Mouse (Mus musculus): Measurements from ENCODE around the gene Rnf8. TPM values are rescaled to one million over a fixed set of nuclear protein-coding genes. Genes with fewer than 3 reads are reported as not detected.
A peak's percentile ranks its signal among the peaks of the same experiment; 100 is the strongest.
"Not testable (repeated sequence)": the region's sequence is repeated elsewhere in the genome, so short reads cannot be mapped to it uniquely, and the experiment has no call there.

Rnf8 gene
- polyA plus RNA-seq, 2 experiments, result 55.5 to 75.4 TPM

DNA sequence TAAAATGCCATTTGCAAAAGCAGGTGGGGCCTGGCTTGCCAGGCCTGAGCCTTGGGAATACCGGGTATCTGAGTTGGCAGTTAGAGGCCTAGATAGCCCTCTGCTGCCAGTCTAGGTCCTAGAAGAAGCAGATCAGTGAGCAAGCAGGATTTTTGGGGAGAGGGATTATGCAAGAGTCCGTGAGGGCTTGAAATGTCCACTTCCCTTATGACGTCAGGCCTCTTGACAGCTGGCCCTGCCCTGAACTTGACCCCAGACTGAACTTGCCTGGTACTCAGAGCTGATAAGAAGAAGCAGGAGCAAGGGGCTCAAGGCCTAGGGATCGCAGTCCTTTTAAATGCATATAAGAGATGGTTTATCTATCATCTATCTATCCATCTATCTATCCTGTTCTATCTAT lies 13.2 kb upstream of the Rnf8 start:
- Histone ChIP-seq H3K36me3 (ENCODE audit: control insufficient read depth, insufficient read depth, low read length) (peaks cover 62% of the 10 kb centered on the region), H3K4me3 (replicated peaks; ENCODE audit: low read length) (no peak overlapping the region), H3K27ac (replicated peaks; ENCODE audit: low read depth, low read length) (no peak overlapping the region), H3K27me3 (ENCODE audit: control insufficient read depth, insufficient read depth, low read length) (no peaks in the 10 kb centered on the region), H3K9ac (ENCODE audit: low read depth, low read length, severe bottlenecking) (no peak overlapping the region), H3K4me2 (replicated peaks; ENCODE audit: low read depth, low read length, severe bottlenecking) (no peak overlapping the region), H3K9me3 (ENCODE audit: control insufficient read depth, low read length) (no peaks in the 10 kb centered on the region), H3K4me1 (ENCODE audit: control insufficient read depth, insufficient read depth, low read length) (no peaks in the 10 kb centered on the region)
- 84% methylated on average over 4 of the region's 4 CpGs for WGBS
- no peak for DNase-seq (ENCODE audit: low spot score)
- TF ChIP-seq POLR2A (IDR thresholded peaks at IDR 0.05; ENCODE audit: borderline replicate concordance, extremely low read depth, insufficient read depth, insufficient read length), result no peak
- no peak for ATAC-seq (ENCODE audit: low FRiP score, low read depth)

DNA sequence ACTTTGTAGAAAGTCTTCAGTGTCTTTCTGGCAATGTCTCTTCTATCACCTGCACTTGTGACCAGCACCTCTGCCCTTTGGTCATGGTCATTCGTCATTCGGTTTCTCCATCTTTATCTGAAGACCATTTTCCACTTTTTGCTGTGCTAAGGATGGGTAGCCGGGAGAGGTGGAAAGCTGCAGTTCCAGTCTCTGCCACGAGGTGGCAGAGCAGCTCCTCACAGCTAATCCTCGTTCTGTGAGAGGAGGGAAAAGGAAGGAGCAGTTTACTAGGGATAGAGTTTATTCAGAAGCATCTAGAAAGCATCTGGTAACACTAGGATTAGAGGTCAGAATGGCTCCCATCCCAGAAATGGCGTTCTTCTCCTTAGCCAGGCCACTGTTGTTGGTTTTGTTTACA lies 11.3 kb upstream of the Rnf8 start:
- Histone ChIP-seq H3K27ac (replicated peaks; ENCODE audit: low read depth, low read length) (no peak overlapping the region), H3K9ac (ENCODE audit: low read depth, low read length, severe bottlenecking) (no peak overlapping the region), H3K4me1 (ENCODE audit: control insufficient read depth, insufficient read depth, low read length) (no peaks in the 10 kb centered on the region), H3K9me3 (ENCODE audit: control insufficient read depth, low read length) (no peaks in the 10 kb centered on the region), H3K4me2 (replicated peaks; ENCODE audit: low read depth, low read length, severe bottlenecking) (no peak overlapping the region), H3K4me3 (replicated peaks; ENCODE audit: low read length) (no peak overlapping the region), H3K27me3 (ENCODE audit: control insufficient read depth, insufficient read depth, low read length) (no peaks in the 10 kb centered on the region), H3K36me3 (ENCODE audit: control insufficient read depth, insufficient read depth, low read length) (peaks cover 56% of the 10 kb centered on the region)
- TF ChIP-seq POLR2A (IDR thresholded peaks at IDR 0.05; ENCODE audit: borderline replicate concordance, extremely low read depth, insufficient read depth, insufficient read length), result no peak
- peak; percentile 85 for DNase-seq (ENCODE audit: low spot score)
- ATAC-seq (ENCODE audit: low FRiP score, low read depth), result peak; percentile 65; the same call in 1 of the 2 replicates
- 30% methylated on average over 6 of the region's 6 CpGs for WGBS

DNA sequence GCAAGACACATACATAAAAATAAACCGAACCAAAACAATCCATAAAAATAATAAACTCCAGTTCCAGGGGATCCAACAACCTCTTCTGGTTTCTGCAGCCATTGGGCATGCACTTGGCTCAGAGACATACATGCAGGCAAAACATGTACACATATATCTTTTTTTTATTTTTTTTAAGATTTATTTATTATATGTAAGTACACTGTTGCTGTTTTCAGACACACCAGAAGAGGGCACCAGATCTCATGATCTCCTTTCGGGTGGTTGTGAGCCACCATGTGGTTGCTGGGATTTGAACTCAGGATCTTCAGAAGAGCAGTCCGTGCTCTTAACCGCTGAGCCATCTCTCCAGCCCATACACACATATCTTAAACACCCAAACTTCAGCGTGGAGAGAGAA lies 1.1 kb upstream of the Rnf8 start:
- ATAC-seq (ENCODE audit: low FRiP score, low read depth), result not testable (repeated sequence)
- 87% methylated on average over 5 of the region's 5 CpGs for WGBS

DNA sequence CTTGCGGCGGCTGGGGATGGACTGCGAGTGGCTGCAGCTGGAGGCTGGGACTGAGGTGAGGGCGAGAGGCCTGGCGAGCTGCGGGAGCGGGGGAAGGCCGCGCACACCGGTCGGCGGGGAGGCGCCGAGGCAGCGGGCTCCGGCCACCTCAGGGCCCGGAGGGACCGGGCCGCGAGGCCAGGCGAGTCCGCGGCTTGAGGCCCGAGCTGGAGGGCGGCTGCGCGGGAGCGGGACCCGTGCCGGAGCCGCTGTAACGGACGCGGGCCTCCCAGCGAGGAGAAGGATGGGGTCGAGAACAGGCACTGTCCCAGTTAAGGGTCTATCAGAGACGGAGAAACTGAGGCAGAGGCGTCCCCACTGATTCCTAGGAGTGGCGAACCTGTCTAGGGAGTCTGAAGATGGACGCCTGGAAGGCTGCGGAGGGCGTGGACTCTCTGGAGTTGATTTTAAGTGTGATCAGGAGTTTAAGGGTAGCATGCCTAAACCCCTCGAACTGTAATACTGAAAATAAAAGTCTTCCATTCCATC lies 498 bp downstream of the Rnf8 start:
- WGBS, result 1% methylated on average over 29 of the region's 43 CpGs
- peaks cover 9% of the 10 kb centered on the region; the same call in 1 of the 2 replicates for H3K4me1 ChIP-seq (ENCODE audit: control insufficient read depth, insufficient read depth, low read length)
- peak overlapping the region; percentile 95 for H3K27ac ChIP-seq (replicated peaks; ENCODE audit: low read depth, low read length)
- no peaks in the 10 kb centered on the region for H3K27me3 ChIP-seq (ENCODE audit: control insufficient read depth, insufficient read depth, low read length)
- DNase-seq (ENCODE audit: low spot score), result no peak
- H3K4me2 ChIP-seq (replicated peaks; ENCODE audit: low read depth, low read length, severe bottlenecking), result peak overlapping the region; percentile 86
- H3K4me3 ChIP-seq (replicated peaks; ENCODE audit: low read length), result peak overlapping the region; percentile 91
- peaks cover 14% of the 10 kb centered on the region for H3K36me3 ChIP-seq (ENCODE audit: control insufficient read depth, insufficient read depth, low read length)
- no peak for TF ChIP-seq POLR2A (IDR thresholded peaks at IDR 0.05; ENCODE audit: borderline replicate concordance, extremely low read depth, insufficient read depth, insufficient read length)
- ATAC-seq (ENCODE audit: low FRiP score, low read depth), result peak; percentile 60; the same call in 1 of the 2 replicates
- peak overlapping the region; percentile 98 for H3K9ac ChIP-seq (ENCODE audit: low read depth, low read length, severe bottlenecking)
- no peaks in the 10 kb centered on the region for H3K9me3 ChIP-seq (ENCODE audit: control insufficient read depth, low read length)

More for the DNA sequence above, 1.1 kb upstream of the Rnf8 start:
- not testable (repeated sequence) for H3K4me3 ChIP-seq (replicated peaks; ENCODE audit: low read length); H3K36me3 ChIP-seq (ENCODE audit: control insufficient read depth, insufficient read depth, low read length); DNase-seq (ENCODE audit: low spot score); H3K4me1 ChIP-seq (ENCODE audit: control insufficient read depth, insufficient read depth, low read length); H3K9ac ChIP-seq (ENCODE audit: low read depth, low read length, severe bottlenecking); H3K4me2 ChIP-seq (replicated peaks; ENCODE audit: low read depth, low read length, severe bottlenecking); H3K27me3 ChIP-seq (ENCODE audit: control insufficient read depth, insufficient read depth, low read length); H3K27ac ChIP-seq (replicated peaks; ENCODE audit: low read depth, low read length); H3K9me3 ChIP-seq (ENCODE audit: control insufficient read depth, low read length)

DNA sequence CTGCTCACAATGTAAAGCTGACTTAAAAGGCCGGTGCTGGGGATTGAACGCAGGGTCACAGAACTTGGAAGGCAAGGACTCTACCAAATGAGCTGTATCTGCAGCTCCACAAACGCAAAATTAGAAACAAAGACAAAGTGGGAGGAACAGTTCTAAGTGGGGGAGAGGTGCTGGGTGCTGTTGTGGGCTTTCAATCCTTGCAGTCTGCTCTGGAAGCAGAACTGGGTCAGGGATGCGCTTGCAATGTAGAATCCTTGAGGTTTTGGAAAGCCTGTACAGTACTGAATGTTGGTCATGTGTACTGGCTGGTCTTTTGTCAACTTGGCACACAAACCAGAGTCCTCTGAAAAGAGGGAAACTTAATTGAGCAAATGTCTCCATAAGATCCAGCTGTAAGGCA lies 1.0 kb downstream of the Rnf8 start:
- peaks cover 9% of the 10 kb centered on the region; the same call in 1 of the 2 replicates for H3K4me1 ChIP-seq (ENCODE audit: control insufficient read depth, insufficient read depth, low read length)
- H3K4me2 ChIP-seq (replicated peaks; ENCODE audit: low read depth, low read length, severe bottlenecking), result peak overlapping the region; percentile 86
- ATAC-seq (ENCODE audit: low FRiP score, low read depth) (no peak), DNase-seq (ENCODE audit: low spot score) (no peak)
- H3K4me3 ChIP-seq (replicated peaks; ENCODE audit: low read length), result peak overlapping the region; percentile 91
- H3K9me3 ChIP-seq (ENCODE audit: control insufficient read depth, low read length), result no peaks in the 10 kb centered on the region
- H3K36me3 ChIP-seq (ENCODE audit: control insufficient read depth, insufficient read depth, low read length), result peaks cover 19% of the 10 kb centered on the region
- no peaks in the 10 kb centered on the region for H3K27me3 ChIP-seq (ENCODE audit: control insufficient read depth, insufficient read depth, low read length)
- 12% methylated on average over 4 of the region's 4 CpGs for WGBS
- peak overlapping the region; percentile 98 for H3K9ac ChIP-seq (ENCODE audit: low read depth, low read length, severe bottlenecking)
- no peak overlapping the region for H3K27ac ChIP-seq (replicated peaks; ENCODE audit: low read depth, low read length)
- TF ChIP-seq POLR2A (IDR thresholded peaks at IDR 0.05; ENCODE audit: borderline replicate concordance, extremely low read depth, insufficient read depth, insufficient read length), result no peak

DNA sequence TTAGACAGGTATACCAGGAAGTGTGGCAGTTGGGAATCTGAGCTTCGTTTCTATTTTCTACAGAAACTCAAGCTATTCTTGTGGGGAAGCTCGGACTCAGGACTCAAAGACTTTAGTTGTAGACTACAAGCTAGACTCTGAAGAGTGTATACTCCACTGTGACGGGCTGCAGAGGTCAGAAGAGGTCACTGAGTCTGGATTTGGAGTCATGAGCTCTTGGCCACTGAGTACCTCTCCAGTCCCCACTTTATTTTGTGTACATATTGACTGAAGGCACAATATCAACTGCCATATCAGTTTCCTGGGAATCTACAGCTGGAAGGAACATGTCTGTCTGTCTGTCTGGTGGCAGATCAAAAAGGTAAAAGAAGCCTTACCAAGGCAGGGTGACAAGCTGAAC lies 4.6 kb downstream of the Rnf8 start:
- Histone ChIP-seq H3K36me3 (ENCODE audit: control insufficient read depth, insufficient read depth, low read length) (peaks cover 51% of the 10 kb centered on the region), H3K9ac (ENCODE audit: low read depth, low read length, severe bottlenecking) (no peak overlapping the region), H3K9me3 (ENCODE audit: control insufficient read depth, low read length) (no peaks in the 10 kb centered on the region), H3K4me3 (replicated peaks; ENCODE audit: low read length) (no peak overlapping the region), H3K4me2 (replicated peaks; ENCODE audit: low read depth, low read length, severe bottlenecking) (no peak overlapping the region), H3K4me1 (ENCODE audit: control insufficient read depth, insufficient read depth, low read length) (peaks cover 9% of the 10 kb centered on the region; the same call in 1 of the 2 replicates), H3K27ac (replicated peaks; ENCODE audit: low read depth, low read length) (no peak overlapping the region), H3K27me3 (ENCODE audit: control insufficient read depth, insufficient read depth, low read length) (no peaks in the 10 kb centered on the region)
- 76% methylated on average over 3 of the region's 3 CpGs for WGBS
- DNase-seq (ENCODE audit: low spot score), result no peak
- no peak for ATAC-seq (ENCODE audit: low FRiP score, low read depth)
- TF ChIP-seq POLR2A (IDR thresholded peaks at IDR 0.05; ENCODE audit: borderline replicate concordance, extremely low read depth, insufficient read depth, insufficient read length), result no peak
